In genomic region chr16:59743669-59744068, GRCm38 (mm10) we compare ENCODE assay signal across 26 mouse cellular contexts.
A peak's percentile ranks its signal among the peaks of the same experiment; 100 is the strongest.
DNase-seq lines count a peak whose midpoint lies in the region; ATAC-seq and TF ChIP-seq lines count a peak whose summit lies in the region.
"Had no signal": no experiment of that assay in that cellular context is flagged by ENCODE, and none has a peak within 500 bp of the region (broad histone marks: within the 10 kb centered on the region; RNA-seq: fewer than 3 reads in every experiment).

No protein-coding gene starts in this region.

- no peak overlapping the region for H3K4me3 ChIP-seq in intestine, embryonic 15.5 days (replicated peaks)
- H3K4me3 ChIP-seq in intestine, postnatal 0 days (ENCODE audit: low read depth, low read length) = no peak overlapping the region
- no peak overlapping the region for H3K4me3 ChIP-seq in liver, postnatal 0 days (ENCODE audit: low read depth, low read length)
- no peak overlapping the region for H3K4me3 ChIP-seq in stomach, embryonic 14.5 days (ENCODE audit: low read depth, low read length)
- H3K4me3 ChIP-seq in stomach, postnatal 0 days (ENCODE audit: low read depth, low read length) = no peak overlapping the region
- H3K4me3 ChIP-seq: forebrain, embryonic 13.5 days; heart, adult 2 months; heart, embryonic 13.5 days; hindbrain, embryonic 10.5 days; hindbrain, embryonic 15.5 days; kidney, embryonic 15.5 days; limb, embryonic 12.5 days had no signal

- no peak overlapping the region for H3K9ac ChIP-seq in intestine, embryonic 15.5 days
- H3K9ac ChIP-seq in intestine, postnatal 0 days (ENCODE audit: low read depth, low read length) = no peak overlapping the region
- no peak overlapping the region for H3K9ac ChIP-seq in liver, postnatal 0 days (replicated peaks)
- no peak overlapping the region for H3K9ac ChIP-seq in stomach, embryonic 14.5 days (replicated peaks; ENCODE audit: low read depth, low read length)
- H3K9ac ChIP-seq in stomach, postnatal 0 days (ENCODE audit: low read length) = no peak overlapping the region
- H3K9ac ChIP-seq: forebrain, embryonic 13.5 days; heart, embryonic 13.5 days; hindbrain, embryonic 15.5 days; kidney, embryonic 15.5 days; limb, embryonic 12.5 days; liver, embryonic 14.5 days had no signal

- no peaks in the 10 kb centered on the region for H3K27me3 ChIP-seq in intestine, embryonic 15.5 days (replicated peaks)
- no peaks in the 10 kb centered on the region for H3K27me3 ChIP-seq in intestine, postnatal 0 days (replicated peaks; ENCODE audit: control insufficient read depth, insufficient read depth, low read length)
- H3K27me3 ChIP-seq in liver, postnatal 0 days (ENCODE audit: insufficient read depth, low read length) = no peaks in the 10 kb centered on the region
- no peaks in the 10 kb centered on the region for H3K27me3 ChIP-seq in stomach, embryonic 14.5 days (ENCODE audit: control insufficient read depth, insufficient read depth, low read length)
- no peaks in the 10 kb centered on the region for H3K27me3 ChIP-seq in stomach, postnatal 0 days (ENCODE audit: control insufficient read depth, insufficient read depth, low read length)
- H3K27me3 ChIP-seq: forebrain, embryonic 13.5 days; heart, embryonic 13.5 days; hindbrain, embryonic 15.5 days; kidney, embryonic 15.5 days; limb, embryonic 12.5 days had no signal

- peak; percentile 3 for DNase-seq in liver
- no peak for DNase-seq in liver, postnatal 0 days
- no peak for DNase-seq in stomach, postnatal 0 days (ENCODE audit: low spot score)
- peak; percentile 3 for DNase-seq in skeletal muscle tissue, adult 2 months (ENCODE audit: low read depth, low spot score)
- no peak for DNase-seq in cerebellum, postnatal 14 days
- DNase-seq: adrenal gland, postnatal 25 days; B cell, adult 2 months; cerebellum, adult 11-12 months; cerebellum, adult 9-11 months; heart, adult 2 months; heart, postnatal 14 days; lung, postnatal 14 days; right cerebral cortex, postnatal 4 days had no signal

- H3K4me2 ChIP-seq in intestine, embryonic 15.5 days (replicated peaks) = no peak overlapping the region
- no peak overlapping the region for H3K4me2 ChIP-seq in intestine, postnatal 0 days (replicated peaks; ENCODE audit: low read depth)
- H3K4me2 ChIP-seq in liver, postnatal 0 days (ENCODE audit: low read depth, low read length) = no peak overlapping the region
- no peak overlapping the region for H3K4me2 ChIP-seq in stomach, embryonic 14.5 days (replicated peaks; ENCODE audit: low read depth, low read length)
- H3K4me2 ChIP-seq in stomach, postnatal 0 days (replicated peaks; ENCODE audit: low read depth) = no peak overlapping the region
- H3K4me2 ChIP-seq: forebrain, embryonic 13.5 days; heart, embryonic 13.5 days; hindbrain, embryonic 15.5 days; kidney, embryonic 15.5 days; limb, embryonic 12.5 days; midbrain, embryonic 11.5 days had no signal

- TF ChIP-seq EP300 in liver, postnatal 0 days (IDR thresholded peaks at IDR 0.05; ENCODE audit: low read depth) = no peak
- no peak for TF ChIP-seq EP300 in stomach, postnatal 0 days (optimal IDR thresholded peaks at IDR 0.05)

- WGBS in intestine, embryonic 15.5 days = 55% methylated on average over 1 of the region's 1 CpGs
- 77% methylated on average over 1 of the region's 1 CpGs for WGBS in intestine, postnatal 0 days
- WGBS in liver, postnatal 0 days (ENCODE audit: insufficient replicate concordance) = 59% methylated on average over 1 of the region's 1 CpGs
- 43% methylated on average over 1 of the region's 1 CpGs for WGBS in stomach, embryonic 14.5 days
- 38% methylated on average over 1 of the region's 1 CpGs for WGBS in stomach, postnatal 0 days

- ATAC-seq in intestine, embryonic 15.5 days = peak; percentile 47; the same call in 1 of the 2 replicates
- no peak for ATAC-seq in intestine, postnatal 0 days
- no peak for ATAC-seq in liver, postnatal 0 days
- peak; percentile 28; the same call in 1 of the 2 replicates for ATAC-seq in stomach, embryonic 14.5 days (ENCODE audit: insufficient number of reproducible peaks, insufficient read depth, low FRiP score, low read depth)
- no peak for ATAC-seq in stomach, postnatal 0 days (ENCODE audit: low FRiP score, low TSS enrichment)
- ATAC-seq: forebrain, embryonic 13.5 days; inflammation-experienced regulatory T-cells, adult 6 months; midbrain, embryonic 16.5 days had no signal

- H3K4me1 ChIP-seq in intestine, embryonic 15.5 days (replicated peaks) = no peaks in the 10 kb centered on the region
- no peaks in the 10 kb centered on the region for H3K4me1 ChIP-seq in intestine, postnatal 0 days (replicated peaks; ENCODE audit: control insufficient read depth, insufficient read depth, low read length)
- no peaks in the 10 kb centered on the region for H3K4me1 ChIP-seq in liver, postnatal 0 days (ENCODE audit: insufficient read depth)
- H3K4me1 ChIP-seq in stomach, embryonic 14.5 days (ENCODE audit: control insufficient read depth, insufficient read depth, low read length) = no peaks in the 10 kb centered on the region
- H3K4me1 ChIP-seq in stomach, postnatal 0 days (replicated peaks; ENCODE audit: control insufficient read depth, insufficient read depth) = no peaks in the 10 kb centered on the region
- H3K4me1 ChIP-seq: forebrain, embryonic 13.5 days; heart, embryonic 13.5 days; hindbrain, embryonic 10.5 days; hindbrain, embryonic 15.5 days; kidney, embryonic 15.5 days; limb, embryonic 12.5 days had no signal

- no peaks in the 10 kb centered on the region for H3K9me3 ChIP-seq in intestine, embryonic 15.5 days
- no peaks in the 10 kb centered on the region for H3K9me3 ChIP-seq in intestine, postnatal 0 days (ENCODE audit: control insufficient read depth)
- H3K9me3 ChIP-seq in liver, postnatal 0 days (ENCODE audit: low read length) = no peaks in the 10 kb centered on the region
- H3K9me3 ChIP-seq in stomach, embryonic 14.5 days (ENCODE audit: control insufficient read depth, low read depth, low read length) = no peaks in the 10 kb centered on the region
- no peaks in the 10 kb centered on the region for H3K9me3 ChIP-seq in stomach, postnatal 0 days (ENCODE audit: control insufficient read depth, low read length)
- H3K9me3 ChIP-seq: forebrain, embryonic 13.5 days; heart, embryonic 13.5 days; hindbrain, embryonic 10.5 days; hindbrain, embryonic 15.5 days; kidney, embryonic 15.5 days; limb, embryonic 12.5 days had no signal

- H3K36me3 ChIP-seq in intestine, embryonic 15.5 days = no peaks in the 10 kb centered on the region
- no peaks in the 10 kb centered on the region for H3K36me3 ChIP-seq in intestine, postnatal 0 days (ENCODE audit: control insufficient read depth, insufficient read depth)
- no peaks in the 10 kb centered on the region for H3K36me3 ChIP-seq in liver, postnatal 0 days (replicated peaks; ENCODE audit: insufficient read depth, low read length)
- no peaks in the 10 kb centered on the region for H3K36me3 ChIP-seq in stomach, embryonic 14.5 days (ENCODE audit: control insufficient read depth, insufficient read depth, low read length)
- no peaks in the 10 kb centered on the region for H3K36me3 ChIP-seq in stomach, postnatal 0 days (ENCODE audit: control insufficient read depth, insufficient read depth, low read length)
- H3K36me3 ChIP-seq: heart, embryonic 13.5 days; hindbrain, embryonic 10.5 days; hindbrain, embryonic 15.5 days; kidney, embryonic 15.5 days; limb, embryonic 12.5 days had no signal

- TF ChIP-seq CTCF in intestine, postnatal 0 days (IDR thresholded peaks at IDR 0.05; ENCODE audit: low read depth) = no peak
- no peak for TF ChIP-seq CTCF in liver, postnatal 0 days (IDR thresholded peaks at IDR 0.05; ENCODE audit: low read depth)
- no peak for TF ChIP-seq CTCF in stomach, postnatal 0 days (IDR thresholded peaks at IDR 0.05; ENCODE audit: low read depth)

- no peak overlapping the region for H3K27ac ChIP-seq in intestine, embryonic 15.5 days
- H3K27ac ChIP-seq in intestine, postnatal 0 days (ENCODE audit: low read depth, low read length) = no peak overlapping the region
- no peak overlapping the region for H3K27ac ChIP-seq in liver, postnatal 0 days (ENCODE audit: low read depth)
- H3K27ac ChIP-seq in stomach, embryonic 14.5 days (ENCODE audit: low read length) = no peak overlapping the region
- H3K27ac ChIP-seq in stomach, postnatal 0 days (replicated peaks) = no peak overlapping the region
- H3K27ac ChIP-seq: forebrain, embryonic 13.5 days; heart, adult 2 months; heart, embryonic 13.5 days; hindbrain, embryonic 10.5 days; hindbrain, embryonic 15.5 days; kidney, embryonic 15.5 days; limb, embryonic 12.5 days; liver, embryonic 14.5 days had no signal

Comparison
In these comparisons a context has a peak if more than half of its experiments do, and no peak if none do; other contexts are left out.
1. ATAC-seq: peak in intestine, embryonic 15.5 days (single experiment) and stomach, embryonic 14.5 days (single experiment); none in intestine, postnatal 0 days (single experiment), liver, postnatal 0 days (single experiment) and stomach, postnatal 0 days (single experiment).
2. DNase-seq: peak in liver (single experiment) and skeletal muscle tissue, adult 2 months (single experiment); none in liver, postnatal 0 days (single experiment), stomach, postnatal 0 days (single experiment) and cerebellum, postnatal 14 days (0 of 2).